Comparison of ENCODE assay signal across 21 mouse cellular contexts in the genomic region with DNA sequence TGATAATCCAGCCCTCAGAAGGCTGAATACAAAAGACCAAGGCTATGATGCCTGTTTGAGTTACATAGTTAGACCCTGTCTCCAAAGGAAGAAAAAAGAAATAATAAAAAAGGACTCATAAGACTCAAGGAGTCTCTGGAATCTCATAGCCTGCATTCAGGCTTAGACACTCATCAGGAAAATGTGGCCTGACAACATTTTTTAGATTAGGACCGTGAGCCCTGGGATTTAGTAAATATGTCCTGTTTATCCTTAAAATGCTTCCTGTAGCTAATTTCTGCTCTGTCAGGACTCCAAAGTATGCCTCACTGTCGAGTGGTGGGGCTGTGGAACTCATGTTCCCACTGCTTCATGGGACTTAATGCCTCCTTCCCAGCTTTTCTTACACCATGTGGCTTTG.
A peak's percentile ranks its signal among the peaks of the same experiment; 100 is the strongest.
DNase-seq lines count a peak whose midpoint lies in the region; ATAC-seq and TF ChIP-seq lines count a peak whose summit lies in the region.
"Had no signal": no experiment of that assay in that cellular context is flagged by ENCODE, and none has a peak within 500 bp of the region (broad histone marks: within the 10 kb centered on the region; RNA-seq: fewer than 3 reads in every experiment).

No protein-coding gene starts in this region.

- H3K9me3 ChIP-seq in embryonic facial prominence, embryonic 14.5 days (ENCODE audit: control insufficient read depth, low read length) = no peaks in the 10 kb centered on the region
- H3K9me3 ChIP-seq in embryonic facial prominence, embryonic 10.5 days = no peaks in the 10 kb centered on the region
- H3K9me3 ChIP-seq in heart, postnatal 0 days (replicated peaks; ENCODE audit: control insufficient read depth, low read length) = no peaks in the 10 kb centered on the region
- H3K9me3 ChIP-seq in lung, postnatal 0 days (ENCODE audit: low read length) = no peaks in the 10 kb centered on the region
- H3K9me3 ChIP-seq: G1E had no signal

- no peak overlapping the region for H3K27ac ChIP-seq in embryonic facial prominence, embryonic 14.5 days (replicated peaks; ENCODE audit: low read depth, low read length)
- H3K27ac ChIP-seq in embryonic facial prominence, embryonic 10.5 days (replicated peaks) = no peak overlapping the region
- 0 out of 2 replicates have a peak overlapping the region, but pooled peaks have one; percentile 7 for H3K27ac ChIP-seq in heart, postnatal 0 days (ENCODE audit: low read depth)
- H3K27ac ChIP-seq in lung, postnatal 0 days (ENCODE audit: low read length) = peak overlapping the region; percentile 28; the same call in 1 of the 2 replicates

- intact Hi-C loops in heart, postnatal 14 days (cut with DNase I) = no loop called here

- no peak for ATAC-seq in embryonic facial prominence, embryonic 14.5 days (ENCODE audit: low read depth)
- ATAC-seq in heart, postnatal 0 days (ENCODE audit: insufficient read depth, low read depth) = no peak
- peak; percentile 64 for ATAC-seq in lung, postnatal 0 days
- ATAC-seq: activated CD4-positive, CD25-positive, alpha-beta regulatory T cell, adult 4 months; CD4-positive, CD25-positive, alpha-beta regulatory T cell, adult 4 months; Patski had no signal

- DNase-seq in embryonic facial prominence, embryonic 14.5 days (ENCODE audit: low spot score) = peak; percentile 29
- no peak for DNase-seq in embryonic facial prominence, embryonic 10.5 days (ENCODE audit: low spot score)
- DNase-seq in heart, postnatal 0 days (ENCODE audit: low spot score) = no peak
- DNase-seq in heart, postnatal 14 days = no peak
- peak; percentile 32 for DNase-seq in lung, postnatal 0 days (ENCODE audit: low spot score)
- no peak for DNase-seq in lung, postnatal 36 days
- DNase-seq: adrenal gland, adult 2 months; adrenal gland, adult 8-10 months; adrenal gland, postnatal 10 days; adrenal gland, postnatal 14 days; adrenal gland, postnatal 25 days; adrenal gland, postnatal 36 days; B cell, adult 2 months; cerebellum, adult 11 months; cerebellum, adult 11-12 months; cerebellum, adult 18-20 months had no signal

- H3K36me3 ChIP-seq in embryonic facial prominence, embryonic 14.5 days (ENCODE audit: control insufficient read depth, insufficient read depth, low read length) = no peaks in the 10 kb centered on the region
- H3K36me3 ChIP-seq in embryonic facial prominence, embryonic 10.5 days (replicated peaks) = no peaks in the 10 kb centered on the region
- no peaks in the 10 kb centered on the region for H3K36me3 ChIP-seq in heart, postnatal 0 days (replicated peaks; ENCODE audit: control insufficient read depth, insufficient read depth, low read length)
- H3K36me3 ChIP-seq in lung, postnatal 0 days (ENCODE audit: insufficient read depth, low read length) = no peaks in the 10 kb centered on the region
- H3K36me3 ChIP-seq: G1E had no signal

- TF ChIP-seq CTCF in heart, postnatal 0 days (IDR thresholded peaks at IDR 0.05; ENCODE audit: low read depth) = no peak
- no peak for TF ChIP-seq CTCF in lung, postnatal 0 days (IDR thresholded peaks at IDR 0.05)

- H3K9ac ChIP-seq in embryonic facial prominence, embryonic 14.5 days (ENCODE audit: low read depth, low read length) = no peak overlapping the region
- no peak overlapping the region for H3K9ac ChIP-seq in heart, postnatal 0 days (replicated peaks; ENCODE audit: low read depth, low read length)
- H3K9ac ChIP-seq in lung, postnatal 0 days (replicated peaks; ENCODE audit: low read depth) = no peak overlapping the region

- no peak overlapping the region for H3K4me2 ChIP-seq in embryonic facial prominence, embryonic 14.5 days (ENCODE audit: low read depth, low read length)
- no peak overlapping the region for H3K4me2 ChIP-seq in heart, postnatal 0 days (ENCODE audit: low read depth, low read length)
- no peak overlapping the region for H3K4me2 ChIP-seq in lung, postnatal 0 days (replicated peaks; ENCODE audit: low read depth, low read length)

- H3K4me1 ChIP-seq in embryonic facial prominence, embryonic 14.5 days (ENCODE audit: control insufficient read depth, insufficient read depth, low read length) = no peaks in the 10 kb centered on the region
- H3K4me1 ChIP-seq in embryonic facial prominence, embryonic 10.5 days = no peaks in the 10 kb centered on the region
- no peaks in the 10 kb centered on the region for H3K4me1 ChIP-seq in heart, postnatal 0 days (ENCODE audit: control insufficient read depth, insufficient read depth)
- H3K4me1 ChIP-seq in lung, postnatal 0 days (ENCODE audit: insufficient read depth, low read depth, low read length) = no peaks in the 10 kb centered on the region

- H3K27me3 ChIP-seq in embryonic facial prominence, embryonic 14.5 days (replicated peaks; ENCODE audit: control insufficient read depth, insufficient read depth, low read length) = no peaks in the 10 kb centered on the region
- no peaks in the 10 kb centered on the region for H3K27me3 ChIP-seq in embryonic facial prominence, embryonic 10.5 days (replicated peaks; ENCODE audit: low read depth, poor library complexity, severe bottlenecking)
- no peaks in the 10 kb centered on the region for H3K27me3 ChIP-seq in heart, postnatal 0 days (ENCODE audit: control insufficient read depth, insufficient read depth, low read length)
- H3K27me3 ChIP-seq in lung, postnatal 0 days (replicated peaks; ENCODE audit: insufficient read depth, low read length) = no peaks in the 10 kb centered on the region
- H3K27me3 ChIP-seq: CH12.LX had no signal

- no peak for TF ChIP-seq EP300 in heart, postnatal 0 days (IDR thresholded peaks at IDR 0.05; ENCODE audit: low read depth)
- peak; percentile 85 for TF ChIP-seq EP300 in lung, postnatal 0 days (IDR thresholded peaks at IDR 0.05)

- 31% methylated on average over 2 of the region's 2 CpGs for WGBS in embryonic facial prominence, embryonic 14.5 days
- WGBS in embryonic facial prominence, embryonic 10.5 days = 61% methylated on average over 2 of the region's 2 CpGs
- WGBS in heart, postnatal 0 days = 22% methylated on average over 2 of the region's 2 CpGs
- 8% methylated on average over 2 of the region's 2 CpGs for WGBS in lung, postnatal 0 days

- no peak overlapping the region for H3K4me3 ChIP-seq in embryonic facial prominence, embryonic 14.5 days (ENCODE audit: low read depth, low read length)
- no peak overlapping the region for H3K4me3 ChIP-seq in embryonic facial prominence, embryonic 10.5 days
- H3K4me3 ChIP-seq in heart, postnatal 0 days (ENCODE audit: low read depth, low read length) = no peak overlapping the region
- H3K4me3 ChIP-seq in lung, postnatal 0 days (ENCODE audit: low read depth, low read length) = no peak overlapping the region

Comparison
In these comparisons a context has a peak if more than half of its experiments do, and no peak if none do; other contexts are left out.
1. DNase-seq: peak in embryonic facial prominence, embryonic 14.5 days (single experiment) and lung, postnatal 0 days (single experiment); none in embryonic facial prominence, embryonic 10.5 days (single experiment), heart, postnatal 0 days (single experiment), heart, postnatal 14 days (0 of 2) and lung, postnatal 36 days (single experiment).
2. H3K27ac ChIP-seq: peak in heart, postnatal 0 days (single experiment) and lung, postnatal 0 days (single experiment); none in embryonic facial prominence, embryonic 14.5 days (single experiment) and embryonic facial prominence, embryonic 10.5 days (single experiment).